Mouse (Mus musculus) C2C12 (cell line): Measurements from ENCODE around the gene Scarb1.

ENCODE experiments used
- CEBPB ChIP-seq: IDR thresholded peaks from one replicate; pipeline ENCODE4 v1.6.1; 2011; ENCODE audit warnings: low read depth, mild to moderate bottlenecking, control low read depth, moderate library complexity
- CTCF ChIP-seq: IDR thresholded peaks from one replicate; pipeline ENCODE4 v1.5.1; 2011; ENCODE audit not compliant: control insufficient read depth, insufficient read depth, insufficient read length
- FOSL1 ChIP-seq: IDR thresholded peaks from one replicate; pipeline ENCODE4 v1.8.0; 2011; ENCODE audit warnings: mild to moderate bottlenecking, low read length; ENCODE audit not compliant: poor library complexity, insufficient read depth, severe bottlenecking
- USF1 ChIP-seq: IDR thresholded peaks from one replicate; pipeline ENCODE4 v1.6.1; 2011; ENCODE audit warnings: low read depth, mild to moderate bottlenecking, control low read depth, moderate library complexity

- TF ChIP-seq CTCF (no peak), FOSL1 (no peak), CEBPB (no peak), USF1 (no peak)
Observed at GRCm38 (mm10) chr5:125306372-125306771, 34.5 kb downstream of the Scarb1 start.
